Mouse (Mus musculus) heart, embryonic 14.5 days (tissue): ENCODE results near the gene Opn3. TPM values are rescaled to one million over a fixed set of nuclear protein-coding genes. Genes with fewer than 3 reads are reported as not detected.

Experiments used
- ATAC-seq: fragments of 200-750 bp; cut with Nextera tagmentation; 2 replicates; pipeline ENCODE4 v1.8.0; 2017; ENCODE audit warnings: low read depth, moderate TSS enrichment; ENCODE audit not compliant: insufficient number of reproducible peaks, insufficient read depth, low FRiP score
- H3K27ac ChIP-seq, 2 experiments: fragments of 200-500 bp in 1 of 2; fragments of 300-500 bp in 1 of 2; sonication (generic) in 1 of 2; replicated peaks in 1 of 2; 2 replicates each; pipeline ENCODE4 v1.5.1; 2012 to 2014; ENCODE audit warnings: low read depth in 2 of 2, low read length in 2 of 2, control low read depth in 1 of 2, mild to moderate bottlenecking in 1 of 2, mixed read lengths in 1 of 2; ENCODE audit not compliant: control insufficient read depth in 1 of 2, insufficient read depth in 1 of 2
- H3K27me3 ChIP-seq: fragments of 300-500 bp; sonication (generic); 2 replicates; pipeline ENCODE4 v1.6.1; 2014; ENCODE audit warnings: mild to moderate bottlenecking, low read length, control low read depth; ENCODE audit not compliant: control insufficient read depth, insufficient read depth
- H3K36me3 ChIP-seq: fragments of 300-500 bp; sonication (generic); 2 replicates; pipeline ENCODE4 v1.6.1; 2014; ENCODE audit warnings: mild to moderate bottlenecking, control low read depth, low read length, mixed read lengths; ENCODE audit not compliant: control insufficient read depth, insufficient read depth
- H3K4me1 ChIP-seq, 2 experiments: fragments of 200-500 bp in 1 of 2; fragments of 300-500 bp in 1 of 2; sonication (generic) in 1 of 2; 2 replicates each; pipeline ENCODE4 v1.6.1; 2012 to 2014; ENCODE audit warnings: low read length in 2 of 2, control low read depth in 1 of 2, mixed read lengths in 1 of 2; ENCODE audit not compliant: control insufficient read depth in 2 of 2, insufficient read depth in 2 of 2
- H3K4me2 ChIP-seq: fragments of 300-500 bp; sonication (generic); 2 replicates; pipeline ENCODE4 v1.6.1; 2014; ENCODE audit warnings: mild to moderate bottlenecking, low read length
- H3K4me3 ChIP-seq, 2 experiments: fragments of 200-500 bp in 1 of 2; fragments of 300-500 bp in 1 of 2; sonication (generic) in 1 of 2; 2 replicates each; pipeline ENCODE4 v1.5.1; 2012 to 2014; ENCODE audit warnings: low read length in 2 of 2, mild to moderate bottlenecking in 2 of 2, control low read depth in 1 of 2, low read depth in 1 of 2, moderate library complexity in 1 of 2; ENCODE audit not compliant: control insufficient read depth in 1 of 2, insufficient read depth in 1 of 2
- H3K9ac ChIP-seq: fragments of 300-500 bp; sonication (generic); 2 replicates; pipeline ENCODE4 v1.6.1; 2014; ENCODE audit warnings: mild to moderate bottlenecking, low read length
- H3K9me3 ChIP-seq: fragments of 300-500 bp; sonication (generic); 2 replicates; pipeline ENCODE4 v1.6.1; 2016; ENCODE audit warnings: low read length, control low read depth; ENCODE audit not compliant: control insufficient read depth
- WGBS: fragments of 180-500 bp; shearing (Covaris S2); extraction: QIAGEN DNeasy Blood & Tissue Kit; methylation state at CpG from one replicate; pipeline ENCODE4 v1.1.7; 2014; 5-methylcytosine and 5-hydroxymethylcytosine counted together
- polyA plus RNA-seq: library from polyadenylated mRNA; unstranded; fragments of >200 nt; fragmentation: Nextera tagmentation; extraction: Ambion mirVana; gene quantifications from 2 replicates; pipeline ENCODE4 v1.2.1, GENCODE M21; 2014

The Opn3 gene
- 13.4 and 15.6 TPM in 2 replicates for polyA plus RNA-seq

- under 1% methylated on average over 48 of the region's 73 CpGs for WGBS
- Histone ChIP-seq H3K4me1 (peaks cover 9 to 24% of the 10 kb centered on the region in 2 experiments), H3K27me3 (no peaks in the 10 kb centered on the region), H3K9me3 (no peaks in the 10 kb centered on the region), H3K27ac (peak within 1 kb of the TSS; percentile 91 to 93), H3K4me3 (peak within 1 kb of the TSS; percentile 73 to 85), H3K4me2 (peak within 1 kb of the TSS; percentile 84), H3K36me3 (peaks cover 8% of the 10 kb centered on the region), H3K9ac (peak within 1 kb of the TSS; percentile 89)
- ATAC-seq = peak; percentile 99
Observed at GRCm38 (mm10) chr1:175692246-175692996, at the start of gene Opn3, which contains the start of gene Chml. Gene Opn3, minus strand, starts transcription at chr1:175692776. Gene Chml, minus strand, starts transcription at chr1:175692901.

- Histone ChIP-seq H3K9me3 (no peaks in the 10 kb centered on the region), H3K4me2 (0 out of 2 replicates have a peak overlapping the region, but pooled peaks have one; percentile 19), H3K27me3 (no peaks in the 10 kb centered on the region), H3K9ac (no peak overlapping the region), H3K36me3 (no peaks in the 10 kb centered on the region), H3K4me1 (peaks cover 5 to 16% of the 10 kb centered on the region in 2 experiments; a peak in 3 of 4 replicates), H3K27ac (no peak overlapping the region), H3K4me3 (no peak overlapping the region)
- ATAC-seq = no peak
- WGBS = 22% methylated on average over 7 of the region's 7 CpGs
Observed at GRCm38 (mm10) chr1:175725771-175726170, 33.2 kb upstream of the Opn3 start.

DNA sequence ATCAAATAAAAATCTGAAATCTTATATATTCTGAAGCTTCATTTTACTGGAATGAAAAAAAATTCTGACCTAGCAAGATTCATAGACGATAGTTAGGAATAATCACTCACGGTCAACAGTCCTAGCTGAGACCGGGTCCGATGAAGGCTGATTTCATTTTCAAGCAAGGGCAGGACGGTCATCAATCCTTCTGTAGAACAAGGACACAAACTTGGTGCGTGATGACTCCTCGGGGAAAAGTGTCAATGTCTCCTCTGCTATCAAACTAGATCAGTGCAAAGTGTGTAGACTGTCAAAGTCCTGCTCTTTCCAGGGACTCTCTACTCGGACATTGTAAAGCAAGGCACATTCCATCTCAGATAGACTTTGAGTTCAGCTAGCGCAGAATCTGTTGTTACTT lies 24.3 kb upstream of the Opn3 start:
- H3K9me3 ChIP-seq = no peaks in the 10 kb centered on the region
- no peak overlapping the region for H3K4me3 ChIP-seq
- no peak for ATAC-seq
- H3K4me1 ChIP-seq = peaks cover 0 to 6% of the 10 kb centered on the region in 2 experiments; a peak in 3 of 4 replicates
- H3K36me3 ChIP-seq = no peaks in the 10 kb centered on the region
- H3K27ac ChIP-seq = no peak overlapping the region
- no peaks in the 10 kb centered on the region for H3K27me3 ChIP-seq
- H3K4me2 ChIP-seq = no peak overlapping the region
- no peak overlapping the region for H3K9ac ChIP-seq
- WGBS = 82% methylated on average over 9 of the region's 9 CpGs

DNA sequence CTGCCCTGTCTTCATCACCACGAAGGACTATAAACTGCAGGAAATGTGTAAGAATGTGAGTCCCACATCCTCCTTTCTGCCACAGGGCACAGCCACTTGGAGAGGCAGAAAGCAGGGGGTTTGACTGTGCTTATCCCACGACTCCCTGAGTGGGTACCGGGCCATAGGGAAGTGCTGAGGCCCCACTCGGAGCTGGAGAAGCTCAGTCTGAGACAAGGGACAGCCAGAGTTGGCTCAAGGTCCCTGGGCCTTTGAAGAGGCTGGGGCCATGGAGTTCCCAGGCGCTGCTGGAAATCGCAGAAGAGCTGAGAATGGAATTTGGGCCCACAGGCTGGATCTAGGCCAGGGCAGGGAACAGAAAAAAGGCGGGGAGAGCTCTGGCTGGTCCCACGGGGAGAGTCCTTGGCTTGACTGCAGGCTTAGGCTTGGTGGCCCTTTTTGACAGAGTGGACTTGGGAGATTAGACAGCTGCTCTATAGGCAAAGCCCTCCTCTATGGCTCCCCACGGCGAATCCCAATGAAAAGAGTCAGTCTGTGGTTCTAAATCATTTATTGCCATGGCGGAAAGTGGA lies 19.8 kb upstream of the Opn3 start:
- WGBS = 64% methylated on average over 11 of the region's 11 CpGs
- H3K27ac ChIP-seq = no peak overlapping the region
- no peak overlapping the region for H3K9ac ChIP-seq
- no peaks in the 10 kb centered on the region for H3K9me3 ChIP-seq
- no peaks in the 10 kb centered on the region for H3K27me3 ChIP-seq
- ATAC-seq = no peak
- H3K36me3 ChIP-seq = no peaks in the 10 kb centered on the region
- H3K4me3 ChIP-seq = no peak overlapping the region
- H3K4me1 ChIP-seq = peaks cover 0 to 6% of the 10 kb centered on the region in 2 experiments; a peak in 3 of 4 replicates
- no peak overlapping the region for H3K4me2 ChIP-seq

DNA sequence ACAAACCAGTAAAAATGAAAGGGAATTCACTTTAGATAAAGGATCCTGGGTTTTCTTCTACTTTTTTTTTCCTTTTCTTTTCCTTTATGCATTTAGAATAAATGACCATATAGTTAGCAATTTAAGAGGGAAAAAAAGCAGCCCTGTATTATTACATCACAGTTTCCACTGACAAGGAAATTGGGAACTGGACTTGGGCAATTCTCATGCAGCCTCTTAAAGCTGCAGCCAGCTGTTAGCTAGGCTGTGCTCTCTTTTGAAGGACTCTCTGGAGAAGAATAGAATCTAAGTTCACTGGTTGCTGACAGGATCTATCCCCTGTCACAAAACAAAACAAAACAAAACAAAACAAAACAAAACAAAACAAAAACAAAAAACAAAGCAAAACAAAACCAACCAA lies 15.4 kb upstream of the Opn3 start:
- Histone ChIP-seq H3K9ac (no peak overlapping the region), H3K4me3 (no peak overlapping the region), H3K4me1 (peaks cover 0 to 6% of the 10 kb centered on the region in 2 experiments; a peak in 3 of 4 replicates), H3K27ac (no peak overlapping the region), H3K27me3 (no peaks in the 10 kb centered on the region), H3K4me2 (no peak overlapping the region), H3K36me3 (no peaks in the 10 kb centered on the region), H3K9me3 (no peaks in the 10 kb centered on the region)
- ATAC-seq = no peak

- Histone ChIP-seq H3K4me2 (no peak overlapping the region), H3K27ac (no peak overlapping the region), H3K9me3 (no peaks in the 10 kb centered on the region), H3K27me3 (no peaks in the 10 kb centered on the region), H3K9ac (no peak overlapping the region), H3K4me3 (no peak overlapping the region), H3K4me1 (peaks cover 0 to 5% of the 10 kb centered on the region in 2 experiments; a peak in 3 of 4 replicates), H3K36me3 (no peaks in the 10 kb centered on the region)
- 74% methylated on average over 5 of the region's 5 CpGs for WGBS
- ATAC-seq = no peak
Observed at GRCm38 (mm10) chr1:175707599-175707998, 15.0 kb upstream of the Opn3 start.

DNA sequence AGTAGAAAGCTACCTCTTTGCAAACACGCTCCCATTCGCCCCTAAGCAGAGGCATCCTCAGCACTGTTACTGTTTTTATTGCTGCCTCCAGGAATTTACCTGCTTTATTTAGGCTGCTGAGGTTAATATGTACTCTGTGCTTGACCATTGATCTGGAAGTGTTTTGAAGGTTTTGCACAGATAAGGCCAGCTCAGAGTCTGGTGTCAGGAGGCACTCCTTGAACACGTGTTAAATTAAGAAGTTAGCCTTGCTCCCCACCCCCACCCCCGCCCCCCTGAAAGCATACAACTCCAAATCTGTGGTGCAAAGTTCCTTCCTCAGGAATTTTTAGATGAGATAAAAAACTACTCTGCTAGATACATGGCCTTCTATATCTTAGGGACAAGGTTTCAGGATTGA lies 8.6 kb upstream of the Opn3 start:
- no peak overlapping the region for H3K9ac ChIP-seq
- H3K4me1 ChIP-seq = peaks cover 2 to 7% of the 10 kb centered on the region in 2 experiments; a peak in 1 of 4 replicates
- H3K4me2 ChIP-seq = no peak overlapping the region
- H3K9me3 ChIP-seq = no peaks in the 10 kb centered on the region
- H3K27me3 ChIP-seq = no peaks in the 10 kb centered on the region
- ATAC-seq = no peak
- H3K4me3 ChIP-seq = no peak overlapping the region
- WGBS = 57% methylated on average over 4 of the region's 4 CpGs
- H3K36me3 ChIP-seq = no peaks in the 10 kb centered on the region
- no peak overlapping the region for H3K27ac ChIP-seq
